Mouse (Mus musculus) thymus, adult 2 months (tissue): ENCODE data around the gene Zdhhc13. TPM values are rescaled to one million over a fixed set of nuclear protein-coding genes. Genes with fewer than 3 reads are reported as not detected.

Experiments used
- DNase-seq: peaks from one replicate; pipeline ENCODE4 v3.0.0; 2021
- H3K27ac ChIP-seq: fragments of 200-500 bp; 2 replicates; pipeline ENCODE4 v1.5.1; 2012; ENCODE audit warnings: low read length, control low read depth; ENCODE audit not compliant: control insufficient read depth, insufficient read depth
- H3K27me3 ChIP-seq: fragments of 200-500 bp; 2 replicates; pipeline ENCODE4 v1.6.1; 2012; ENCODE audit warnings: mild to moderate bottlenecking, low read length, moderate library complexity, mixed read lengths; ENCODE audit not compliant: control insufficient read depth, insufficient read depth
- H3K36me3 ChIP-seq: fragments of 200-500 bp; 2 replicates; pipeline ENCODE4 v1.6.1; 2012; ENCODE audit warnings: mild to moderate bottlenecking, low read length, moderate library complexity; ENCODE audit not compliant: control insufficient read depth, insufficient read depth
- H3K4me1 ChIP-seq: fragments of 200-500 bp; replicated peaks from 2 replicates; pipeline ENCODE4 v1.6.1; 2012; ENCODE audit warnings: low read length; ENCODE audit not compliant: control insufficient read depth, insufficient read depth
- H3K4me3 ChIP-seq: fragments of 200-500 bp; 2 replicates; pipeline ENCODE4 v1.5.1; 2012; ENCODE audit warnings: mild to moderate bottlenecking, low read length, control low read depth, moderate library complexity; ENCODE audit not compliant: control insufficient read depth, insufficient read depth
- CTCF ChIP-seq: fragments of 200-500 bp; IDR thresholded peaks from 2 replicates; pipeline ENCODE4 v1.5.1; 2012; ENCODE audit warnings: mild to moderate bottlenecking, control low read depth, low read length, moderate library complexity, borderline replicate concordance; ENCODE audit not compliant: control insufficient read depth, poor library complexity, insufficient read depth; ENCODE audit errors: extremely low read depth
- POLR2A ChIP-seq: fragments of 200-500 bp; IDR thresholded peaks from 2 replicates; pipeline ENCODE4 v1.6.1; 2012; ENCODE audit warnings: mild to moderate bottlenecking, low read length, control low read depth, moderate library complexity; ENCODE audit not compliant: control insufficient read depth, poor library complexity, insufficient read depth; ENCODE audit errors: extremely low read depth
- WGBS: fragments of 180-500 bp; shearing (Covaris S2); methylation state at CpG from one replicate; pipeline ENCODE4 v1.1.7; 2018; 5-methylcytosine and 5-hydroxymethylcytosine counted together
- polyA plus RNA-seq: library from polyadenylated mRNA; depleted of rRNA; stranded (reverse); fragments of >200 nt; gene quantifications from 2 replicates; pipeline ENCODE4 v1.2.3, GENCODE M21; 2012

Gene Zdhhc13
- polyA plus RNA-seq, 1 experiment: 19.6 TPM

GRCm38 (mm10) chr7:48756306-48756931 lies 32.4 kb upstream of the Zdhhc13 start:
- WGBS: 97% methylated on average over 4 of the region's 4 CpGs
- DNase-seq: no peak
- H3K4me3 ChIP-seq: no peak overlapping the region
- H3K4me1 ChIP-seq: no peaks in the 10 kb centered on the region
- no peak for TF ChIP-seq CTCF
- no peak for TF ChIP-seq POLR2A
- no peaks in the 10 kb centered on the region for H3K27me3 ChIP-seq
- H3K27ac ChIP-seq: no peak overlapping the region
- no peaks in the 10 kb centered on the region for H3K36me3 ChIP-seq

GRCm38 (mm10) chr7:48758083-48758482 lies 30.7 kb upstream of the Zdhhc13 start:
- TF ChIP-seq POLR2A: no peak
- no peak for TF ChIP-seq CTCF
- H3K4me3 ChIP-seq: no peak overlapping the region
- H3K36me3 ChIP-seq: no peaks in the 10 kb centered on the region
- H3K4me1 ChIP-seq: no peaks in the 10 kb centered on the region
- DNase-seq: no peak
- no peak overlapping the region for H3K27ac ChIP-seq
- no peaks in the 10 kb centered on the region for H3K27me3 ChIP-seq
- WGBS: 16% methylated on average over 1 of the region's 1 CpGs

GRCm38 (mm10) chr7:48760789-48761188 lies 28.0 kb upstream of the Zdhhc13 start:
- H3K4me3 ChIP-seq: no peak overlapping the region
- H3K27ac ChIP-seq: no peak overlapping the region
- no peak for TF ChIP-seq POLR2A
- no peak for TF ChIP-seq CTCF
- H3K4me1 ChIP-seq: no peaks in the 10 kb centered on the region
- 73% methylated on average over 1 of the region's 1 CpGs for WGBS
- no peak for DNase-seq
- no peaks in the 10 kb centered on the region for H3K36me3 ChIP-seq
- H3K27me3 ChIP-seq: no peaks in the 10 kb centered on the region

- no peak overlapping the region for H3K27ac ChIP-seq
- H3K4me1 ChIP-seq: no peaks in the 10 kb centered on the region
- DNase-seq: no peak
- H3K4me3 ChIP-seq: no peak overlapping the region
- no peaks in the 10 kb centered on the region for H3K27me3 ChIP-seq
- H3K36me3 ChIP-seq: no peaks in the 10 kb centered on the region
- TF ChIP-seq POLR2A (no peak), CTCF (no peak)
- 85% methylated on average over 1 of the region's 1 CpGs for WGBS
Measured at GRCm38 (mm10) chr7:48762289-48762688, 26.5 kb upstream of the Zdhhc13 start.

- WGBS: 96% methylated on average over 3 of the region's 3 CpGs
- no peak for DNase-seq
- Histone ChIP-seq H3K36me3 (no peaks in the 10 kb centered on the region), H3K4me1 (no peaks in the 10 kb centered on the region), H3K27me3 (no peaks in the 10 kb centered on the region), H3K4me3 (no peak overlapping the region), H3K27ac (no peak overlapping the region)
- TF ChIP-seq POLR2A: no peak
- no peak for TF ChIP-seq CTCF
Measured at GRCm38 (mm10) chr7:48762721-48763120, 26.1 kb upstream of the Zdhhc13 start.

GRCm38 (mm10) chr7:48765959-48766358 lies 22.8 kb upstream of the Zdhhc13 start:
- H3K36me3 ChIP-seq: no peaks in the 10 kb centered on the region
- no peak for TF ChIP-seq POLR2A
- no peak for TF ChIP-seq CTCF
- no peak overlapping the region for H3K27ac ChIP-seq
- no peaks in the 10 kb centered on the region for H3K27me3 ChIP-seq
- no peaks in the 10 kb centered on the region for H3K4me1 ChIP-seq
- WGBS: 97% methylated on average over 4 of the region's 4 CpGs
- no peak for DNase-seq
- H3K4me3 ChIP-seq: no peak overlapping the region

GRCm38 (mm10) chr7:48769721-48770120 lies 19.1 kb upstream of the Zdhhc13 start:
- no peaks in the 10 kb centered on the region for H3K4me1 ChIP-seq
- H3K27me3 ChIP-seq: no peaks in the 10 kb centered on the region
- 95% methylated on average over 1 of the region's 1 CpGs for WGBS
- DNase-seq: no peak
- no peaks in the 10 kb centered on the region for H3K36me3 ChIP-seq
- H3K27ac ChIP-seq: no peak overlapping the region
- no peak for TF ChIP-seq POLR2A
- no peak for TF ChIP-seq CTCF
- H3K4me3 ChIP-seq: no peak overlapping the region
